Mouse (Mus musculus): ENCODE data around the gene Erlin1.

The Erlin1 gene

DNA sequence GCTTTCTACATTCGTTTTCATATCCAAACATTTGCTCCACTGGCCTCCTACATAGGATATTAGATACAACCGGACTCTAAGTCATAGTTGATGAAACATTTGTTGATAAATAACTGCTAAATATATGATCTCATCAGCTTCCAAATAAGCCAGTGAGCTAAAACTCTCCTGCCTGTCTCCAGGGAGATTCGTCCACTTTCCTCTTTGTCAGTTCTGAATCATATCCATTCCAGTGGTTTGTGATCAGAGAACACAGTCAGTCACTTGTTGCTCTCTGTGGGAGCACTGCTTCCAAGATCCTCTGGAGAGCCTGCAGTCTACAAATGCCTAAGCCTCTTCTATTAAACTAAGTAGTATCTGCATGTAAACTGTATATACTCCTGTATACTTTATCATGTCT, 9.4 kb downstream of the Erlin1 start:
- DNase-seq (ENCODE audit: low read depth) = no peak

DNA sequence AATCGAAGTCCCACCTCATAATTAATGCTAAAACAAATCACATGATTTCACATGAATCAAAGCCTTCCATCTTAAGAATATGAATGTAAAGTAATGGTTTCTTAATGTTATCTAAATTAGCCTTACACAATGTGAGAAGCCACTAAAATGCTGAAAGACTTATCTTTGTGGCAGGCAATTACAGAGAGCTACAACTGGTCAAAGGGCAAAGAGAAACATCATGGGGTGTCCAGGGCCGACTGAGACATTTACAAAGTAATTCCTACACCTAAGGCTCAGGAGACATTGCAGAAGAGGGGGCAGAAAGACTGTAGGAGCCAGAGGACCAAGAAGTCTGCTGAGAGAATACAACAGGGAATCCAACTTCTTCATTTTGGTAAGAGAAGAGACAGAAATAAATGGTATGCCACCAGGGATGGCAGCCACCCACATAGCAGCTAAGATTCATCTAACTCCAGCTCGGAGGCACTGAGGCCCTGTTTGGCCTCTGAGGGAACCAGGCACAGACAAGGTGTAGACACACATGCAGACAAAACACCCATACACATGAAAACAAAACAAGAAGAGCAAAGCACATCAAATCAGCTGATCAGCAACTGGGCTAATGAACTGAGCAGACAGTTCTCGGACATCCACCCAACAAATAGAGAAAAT, 14.3 kb downstream of the Erlin1 start:
- DNase-seq (ENCODE audit: low read depth) = no peak

DNA sequence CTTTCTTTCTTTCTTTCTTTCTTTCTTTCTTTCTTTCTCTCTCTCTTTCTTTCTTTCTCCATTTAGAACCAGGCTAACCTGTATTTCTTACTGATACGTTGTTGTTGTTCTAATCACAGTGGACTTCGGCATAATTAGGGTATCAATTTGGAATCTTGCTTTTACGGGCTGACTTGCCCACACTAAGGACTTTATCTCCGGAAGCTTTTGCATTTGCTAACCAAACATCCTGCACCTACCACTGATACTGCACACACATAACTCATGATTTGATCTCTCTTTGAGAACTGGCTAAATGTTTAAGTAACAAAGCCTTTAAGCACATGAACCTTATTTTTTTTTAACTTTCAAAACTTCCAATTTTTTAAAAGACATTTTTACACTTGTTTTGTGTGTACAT, 19.2 kb downstream of the Erlin1 start:
- DNase-seq (ENCODE audit: low read depth) = no peak

GRCm38 (mm10) chr19:44049282-44049681, 20.3 kb downstream of the Erlin1 start:
- no peak for DNase-seq (ENCODE audit: low read depth)

GRCm38 (mm10) chr19:44045847-44046246, 23.7 kb downstream of the Erlin1 start:
- no peak for DNase-seq (ENCODE audit: low read depth)

GRCm38 (mm10) chr19:44042121-44042520, 27.5 kb downstream of the Erlin1 start:
- no peak for DNase-seq (ENCODE audit: low read depth)

GRCm38 (mm10) chr19:44033396-44033795, 36.2 kb downstream of the Erlin1 start:
- DNase-seq (ENCODE audit: low read depth) = no peak

DNA sequence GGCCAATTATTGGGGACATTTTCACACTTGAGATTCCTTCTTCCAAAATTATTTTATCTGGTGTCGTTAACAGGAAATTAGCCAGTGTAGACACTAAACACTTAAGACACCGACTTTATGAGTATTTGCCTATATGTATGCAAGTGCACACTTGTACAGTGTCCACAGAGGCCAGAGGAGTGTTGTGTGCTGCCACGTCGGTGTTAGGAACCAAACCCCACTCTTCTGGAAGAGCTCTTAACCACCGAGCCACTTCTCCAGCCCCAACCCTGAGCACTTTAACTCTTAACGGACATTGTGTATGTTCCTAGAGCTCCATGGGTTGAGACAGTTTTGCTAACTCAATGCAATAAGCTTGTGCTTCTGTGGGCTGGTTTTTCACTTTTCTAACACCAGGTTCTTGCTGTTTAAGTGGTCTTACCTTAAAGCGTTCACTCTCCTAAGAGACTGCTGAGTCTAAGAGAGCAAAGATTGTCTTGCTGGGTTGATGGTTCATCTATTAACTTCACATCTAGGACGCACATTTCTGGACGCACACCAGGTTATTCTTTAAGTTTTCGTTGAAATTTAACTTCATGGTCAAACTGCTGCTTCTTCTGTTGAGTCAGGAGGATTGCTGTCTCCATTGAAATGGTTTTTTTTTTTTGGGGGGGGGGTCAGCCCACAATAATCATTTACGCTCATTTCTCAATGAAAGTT, 37.4 kb downstream of the Erlin1 start:
- DNase-seq (ENCODE audit: low read depth) = no peak

DNA sequence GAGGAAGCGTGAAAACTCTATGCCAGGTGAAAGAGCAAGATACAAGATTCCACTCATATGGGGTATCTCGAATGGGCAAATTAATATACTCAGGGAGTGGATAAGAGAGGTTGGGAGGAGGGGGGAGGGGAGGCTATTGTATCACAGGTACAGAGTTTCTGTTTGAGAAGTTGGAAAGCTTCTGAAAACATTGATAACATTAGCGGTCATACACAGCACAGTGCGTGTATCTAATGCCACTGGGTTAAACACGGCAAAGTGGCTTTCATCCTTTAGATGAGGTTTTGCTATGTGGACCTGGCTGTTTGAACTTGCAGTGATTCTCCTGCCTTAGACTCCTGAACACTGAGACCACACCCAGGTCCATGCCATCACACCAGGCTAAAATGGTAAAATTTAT, 39.6 kb downstream of the Erlin1 start:
- DNase-seq (ENCODE audit: low read depth) = no peak

GRCm38 (mm10) chr19:44028972-44029371, 40.6 kb downstream of the Erlin1 start, which contains the start of gene Cyp2c23:
TSS of gene Cyp2c23 (minus strand) at chr19:44029208.
- no peak for DNase-seq (ENCODE audit: low read depth)

DNA sequence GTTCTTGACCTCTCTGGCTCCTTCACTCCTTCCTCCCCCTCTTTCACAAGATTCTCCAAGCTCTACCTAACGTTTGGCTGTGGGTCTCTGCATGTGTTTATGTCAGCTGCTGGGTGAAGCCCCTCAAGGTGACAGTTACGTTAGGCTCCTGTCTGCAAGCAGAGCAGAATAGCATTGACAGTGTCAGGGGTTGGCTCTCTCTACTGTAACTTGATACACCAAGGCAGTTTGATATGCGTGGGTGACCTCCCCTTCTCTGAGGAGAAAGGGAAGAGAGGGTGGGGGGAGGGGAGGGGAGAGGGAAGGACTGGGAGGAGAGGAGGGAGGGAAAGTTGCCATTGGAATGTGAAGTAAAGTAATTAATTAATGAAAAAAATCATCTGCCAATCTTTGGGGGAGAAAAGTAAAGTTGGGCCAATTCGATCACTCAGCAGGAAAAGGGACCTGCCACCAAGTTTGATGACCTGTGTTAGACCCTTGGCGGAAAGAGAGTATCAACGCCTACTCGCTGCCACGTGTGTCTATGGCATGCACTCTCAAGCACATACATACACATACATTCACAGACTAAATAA, 42.5 kb downstream of the Erlin1 start:
- no peak for DNase-seq (ENCODE audit: low read depth)

DNA sequence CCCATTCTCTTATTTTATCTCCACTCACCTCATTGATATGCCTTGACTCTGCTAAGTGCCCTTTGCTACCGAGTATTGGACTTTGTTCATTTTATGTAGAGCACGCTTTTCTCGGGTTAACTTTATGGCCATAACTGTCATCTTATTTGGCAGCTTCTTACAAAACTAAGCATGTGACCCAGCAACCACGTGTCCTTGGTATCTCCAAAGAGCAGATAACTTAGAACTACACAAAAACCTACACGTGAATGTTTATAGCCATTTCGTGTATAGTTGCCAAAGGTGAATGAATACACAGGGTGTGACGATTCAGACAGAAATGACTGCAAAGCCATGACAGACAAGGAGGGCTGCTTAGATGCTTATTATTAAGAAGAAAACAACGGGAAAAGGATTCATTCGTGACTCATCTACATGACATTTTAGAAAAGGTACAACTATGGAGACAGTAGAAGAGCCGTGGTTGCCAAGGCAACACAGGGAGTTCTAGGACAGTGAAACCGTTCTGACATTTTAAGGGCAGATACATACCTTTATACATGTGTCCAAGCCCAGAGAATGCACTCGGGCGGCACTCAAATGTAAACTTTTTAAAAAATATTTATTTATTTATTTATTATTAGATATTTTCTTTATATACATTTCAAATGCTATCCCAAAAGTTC, 44.5 kb downstream of the Erlin1 start:
- no peak for DNase-seq (ENCODE audit: low read depth)

- no peak for DNase-seq (ENCODE audit: low read depth)
Measured at GRCm38 (mm10) chr19:44023066-44023465, 46.5 kb downstream of the Erlin1 start.

- peak; percentile 80 for DNase-seq (ENCODE audit: low read depth)
Measured at GRCm38 (mm10) chr19:44021502-44021901, 48.1 kb downstream of the Erlin1 start.

DNA sequence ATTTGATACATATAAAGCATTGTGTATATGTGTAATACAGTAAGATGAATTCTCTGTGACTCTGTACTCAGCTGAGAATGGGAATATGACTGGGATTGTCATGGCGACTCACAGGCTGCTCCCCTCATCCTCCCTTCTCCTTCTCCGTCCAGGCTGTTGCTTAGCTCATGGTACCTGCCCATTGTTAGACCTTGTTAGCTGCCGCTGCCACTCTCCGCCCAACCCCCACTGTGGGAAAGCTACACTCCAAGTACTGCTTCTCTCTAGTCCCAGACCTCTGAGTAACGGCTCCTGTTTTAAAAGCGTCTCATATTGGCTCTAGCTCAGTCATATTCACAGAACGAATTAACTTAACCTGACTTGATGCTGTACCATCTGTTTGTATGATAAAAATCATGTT, 49.8 kb downstream of the Erlin1 start:
- no peak for DNase-seq (ENCODE audit: low read depth)

DNA sequence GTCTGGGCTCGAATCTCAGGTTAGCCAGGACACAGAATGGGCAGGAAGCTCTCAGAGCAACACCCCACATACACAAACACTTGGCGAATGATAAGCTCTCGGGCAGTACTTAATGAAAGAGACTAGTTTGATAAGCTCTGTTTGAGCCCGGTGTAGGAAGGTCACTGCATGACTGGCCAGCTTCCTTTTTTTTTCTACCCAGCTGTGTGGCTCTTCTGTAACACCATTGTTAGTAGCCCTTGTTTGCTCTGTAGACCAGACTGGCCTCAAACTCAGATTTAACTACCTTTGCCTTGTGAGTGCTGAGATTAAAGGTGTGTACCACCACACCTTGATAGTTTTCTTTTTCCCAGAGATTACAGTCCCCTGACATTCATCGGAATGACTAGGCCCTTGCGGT, 55.7 kb downstream of the Erlin1 start:
- no peak for DNase-seq (ENCODE audit: low read depth)

DNA sequence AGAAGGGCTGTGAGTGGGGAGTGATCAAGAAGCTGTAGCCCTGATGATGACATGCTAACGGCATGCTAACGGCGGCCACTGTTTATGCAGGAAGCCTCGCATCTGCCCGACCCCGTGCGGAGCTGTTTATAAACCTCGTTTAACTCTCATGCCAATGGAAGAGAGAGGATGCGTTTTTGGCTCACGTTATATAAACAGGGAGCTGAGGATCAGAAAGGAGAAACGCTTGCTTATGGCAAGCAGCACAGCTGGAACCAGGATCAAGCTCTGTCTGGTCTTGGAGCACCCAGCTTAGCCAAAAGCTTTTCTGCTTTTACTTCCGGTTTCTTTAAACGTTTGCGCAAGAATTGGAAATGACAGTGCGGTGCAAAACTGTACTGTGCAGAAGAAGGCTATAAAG, 60.8 kb downstream of the Erlin1 start:
- DNase-seq (ENCODE audit: low read depth) = no peak

GRCm38 (mm10) chr19:44007186-44007585, 62.4 kb downstream of the Erlin1 start:
- no peak for DNase-seq (ENCODE audit: low read depth)

DNA sequence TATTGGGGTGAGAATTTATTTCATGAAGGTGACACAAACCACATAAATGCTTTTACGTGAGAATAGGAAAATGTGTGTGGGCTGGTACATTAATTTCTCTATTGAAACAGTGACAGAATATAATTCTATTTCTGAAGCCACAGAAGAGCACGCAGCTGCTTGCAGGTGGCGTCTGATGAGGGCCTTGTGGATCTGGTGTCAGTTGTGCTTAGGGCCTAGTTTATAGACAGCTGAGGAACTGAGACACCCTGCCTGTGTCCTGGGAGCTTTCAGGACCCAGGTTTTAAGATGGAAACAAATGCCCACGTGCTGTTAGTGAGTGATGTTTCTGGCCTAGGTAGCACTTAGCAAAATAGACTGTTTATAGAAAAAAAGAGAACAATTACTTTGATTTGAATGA, 64.6 kb downstream of the Erlin1 start:
- no peak for DNase-seq (ENCODE audit: low read depth)

DNA sequence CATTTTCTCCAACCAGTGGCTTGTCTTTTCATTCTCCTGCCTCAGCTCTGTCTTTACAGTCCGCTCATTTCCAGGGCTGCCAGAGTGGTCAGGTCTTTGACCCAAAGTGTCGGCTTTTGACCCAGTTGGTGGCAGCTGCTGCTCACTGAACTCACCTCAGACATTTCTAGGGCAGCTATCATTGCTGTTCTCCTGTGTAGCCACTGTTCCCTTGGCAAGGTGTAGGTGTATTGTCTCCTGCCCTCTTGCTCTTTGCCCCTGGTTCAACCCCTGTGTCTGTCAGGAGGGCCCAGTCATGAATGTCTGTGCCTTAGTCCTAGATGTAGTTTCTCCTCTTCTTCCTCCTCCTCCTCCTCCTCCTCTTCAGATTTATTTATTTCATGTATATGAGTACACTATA, 65.3 kb downstream of the Erlin1 start:
- no peak for DNase-seq (ENCODE audit: low read depth)

- no peak for DNase-seq (ENCODE audit: low read depth)
Measured at GRCm38 (mm10) chr19:44000720-44001119, 68.9 kb downstream of the Erlin1 start.

- DNase-seq (ENCODE audit: low read depth) = no peak
Measured at GRCm38 (mm10) chr19:44000061-44000460, 69.5 kb downstream of the Erlin1 start.
